Mouse (Mus musculus) intestine, embryonic 16.5 days (tissue): Measurements from ENCODE around the gene Ezh1. TPM values are rescaled to one million over a fixed set of nuclear protein-coding genes. Genes with fewer than 3 reads are reported as not detected.

Experiments
- ATAC-seq: fragments of 200-750 bp; cut with Nextera tagmentation; 2 replicates; pipeline ENCODE4 v1.8.0; 2017; ENCODE audit warnings: moderate TSS enrichment, moderate library complexity
- H3K27ac ChIP-seq: fragments of 300-500 bp; sonication (generic); 2 replicates; pipeline ENCODE4 v1.5.1; 2014; ENCODE audit warnings: mild to moderate bottlenecking, low read length
- H3K27me3 ChIP-seq: fragments of 300-500 bp; sonication (generic); replicated peaks from 2 replicates; pipeline ENCODE4 v1.6.1; 2014; ENCODE audit warnings: low read length, control low read depth, mixed read lengths; ENCODE audit not compliant: control insufficient read depth, insufficient read depth
- H3K36me3 ChIP-seq: fragments of 300-500 bp; sonication (generic); 2 replicates; pipeline ENCODE4 v1.6.1; 2014; ENCODE audit warnings: low read length, control low read depth; ENCODE audit not compliant: control insufficient read depth, insufficient read depth
- H3K4me1 ChIP-seq: fragments of 300-500 bp; sonication (generic); 2 replicates; pipeline ENCODE4 v1.6.1; 2014; ENCODE audit warnings: low read length, control low read depth, mixed read lengths; ENCODE audit not compliant: control insufficient read depth, insufficient read depth
- H3K4me2 ChIP-seq: fragments of 300-500 bp; sonication (generic); 2 replicates; pipeline ENCODE4 v1.6.1; 2014; ENCODE audit warnings: low read depth, low read length, control low read depth
- H3K4me3 ChIP-seq: fragments of 300-500 bp; sonication (generic); 2 replicates; pipeline ENCODE4 v1.5.1; 2014; ENCODE audit warnings: mild to moderate bottlenecking, low read length
- H3K9ac ChIP-seq: fragments of 300-500 bp; sonication (generic); 2 replicates; pipeline ENCODE4 v1.6.1; 2014; ENCODE audit warnings: low read depth, low read length
- H3K9me3 ChIP-seq: fragments of 300-500 bp; sonication (generic); 2 replicates; pipeline ENCODE4 v1.6.1; 2016; ENCODE audit warnings: low read length, control low read depth; ENCODE audit not compliant: control insufficient read depth
- WGBS: fragments of 180-500 bp; shearing (Covaris S2); extraction: QIAGEN DNeasy Blood & Tissue Kit; methylation state at CpG from one replicate; pipeline ENCODE4 v1.1.7; 2014; 5-methylcytosine and 5-hydroxymethylcytosine counted together
- polyA plus RNA-seq: library from polyadenylated mRNA; unstranded; fragments of >200 nt; fragmentation: Nextera tagmentation; extraction: Ambion mirVana; gene quantifications from 2 replicates; pipeline ENCODE4 v1.2.1, GENCODE M21; 2015

The Ezh1 gene
- polyA plus RNA-seq, 1 experiment from 2014 or later, result 16.2 TPM

DNA sequence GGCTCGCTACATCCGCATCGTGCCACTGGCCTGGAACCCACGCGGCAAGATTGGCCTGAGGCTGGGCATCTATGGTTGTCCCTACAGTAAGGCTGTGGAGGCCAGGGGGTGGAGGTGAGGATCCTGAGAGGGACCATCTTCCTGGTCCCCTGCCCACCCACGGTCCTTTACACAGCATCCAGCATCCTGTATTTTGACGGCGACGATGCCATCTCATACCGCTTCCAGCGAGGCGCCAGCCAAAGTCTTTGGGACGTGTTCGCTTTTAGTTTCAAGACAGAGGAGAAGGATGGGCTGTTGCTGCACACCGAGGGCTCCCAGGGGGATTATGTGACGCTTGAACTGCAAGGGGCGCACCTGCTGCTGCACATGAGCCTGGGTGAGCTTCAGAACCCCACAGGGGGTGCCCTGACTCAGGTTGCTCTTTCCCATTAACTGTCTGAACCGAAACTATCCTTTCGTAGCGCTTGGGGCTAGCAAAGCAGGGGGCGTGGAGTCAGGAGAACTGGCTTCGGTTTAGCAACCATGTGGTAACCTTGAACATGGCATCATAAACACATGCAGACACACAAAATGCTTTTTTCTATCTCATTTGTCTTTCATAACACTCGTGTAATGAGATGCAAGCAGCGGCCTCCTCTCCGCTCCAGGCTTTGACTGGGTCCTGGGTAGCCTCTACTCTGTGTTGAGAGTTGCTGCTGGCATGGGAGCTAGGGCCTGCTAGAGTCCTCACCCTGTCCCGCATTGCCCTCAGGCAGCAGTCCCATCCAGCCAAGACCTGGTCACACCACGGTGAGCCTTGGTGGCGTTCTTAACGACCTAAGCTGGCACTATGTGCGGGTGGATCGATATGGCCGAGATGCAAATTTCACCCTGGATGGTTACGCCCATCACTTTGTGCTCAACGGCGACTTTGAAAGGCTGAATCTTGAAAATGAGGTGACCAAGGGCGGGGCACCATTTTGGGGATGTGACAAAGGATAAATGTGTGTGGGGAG lies 47.9 kb downstream of the Ezh1 start:
- no peak for ATAC-seq
- Histone ChIP-seq H3K27me3 (peaks cover 4% of the 10 kb centered on the region; the same call in 1 of the 2 replicates), H3K9ac (no peak overlapping the region), H3K36me3 (no peaks in the 10 kb centered on the region), H3K4me3 (no peak overlapping the region), H3K27ac (no peak overlapping the region), H3K4me1 (peaks cover 31% of the 10 kb centered on the region), H3K9me3 (no peaks in the 10 kb centered on the region), H3K4me2 (no peak overlapping the region; the same call in 1 of the 2 replicates)
- WGBS, result 62% methylated on average over 36 of the region's 36 CpGs

DNA sequence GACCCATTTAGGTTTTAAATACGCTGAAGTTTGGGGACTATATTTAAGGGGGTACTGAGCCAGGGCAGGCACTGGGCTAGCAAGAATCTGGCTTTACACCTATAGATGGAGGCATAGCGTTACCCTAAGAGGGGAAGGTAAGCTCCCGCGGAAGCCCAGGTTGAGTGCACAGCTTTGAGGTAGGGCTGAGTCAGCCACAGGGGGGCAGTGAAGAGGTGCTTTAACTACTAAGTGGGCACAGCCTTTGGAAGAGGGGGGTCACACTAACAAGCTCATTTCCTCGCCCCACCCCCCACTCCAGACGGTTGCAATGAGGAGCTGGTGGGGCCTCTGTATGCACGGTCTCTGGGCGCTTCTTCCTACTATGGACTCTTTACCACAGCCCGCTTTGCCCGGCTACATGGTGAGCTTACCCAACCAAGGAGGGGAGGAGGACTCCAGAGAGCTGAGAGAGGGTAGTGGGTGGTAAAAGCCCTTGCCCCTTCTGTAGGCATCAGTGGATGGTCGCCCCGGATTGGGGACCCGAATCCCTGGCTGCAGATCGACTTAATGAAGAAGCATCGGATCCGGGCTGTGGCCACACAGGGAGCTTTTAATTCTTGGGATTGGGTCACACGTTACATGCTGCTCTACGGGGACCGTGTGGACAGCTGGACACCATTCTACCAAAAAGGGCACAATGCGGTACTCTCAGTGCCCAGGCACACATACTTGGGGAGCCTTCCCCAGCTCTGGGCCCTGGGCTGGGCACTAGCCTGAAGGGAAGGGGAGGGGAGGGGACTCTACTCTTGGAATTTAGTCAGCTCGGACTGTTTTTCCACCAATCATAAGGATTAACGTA lies 49.1 kb downstream of the Ezh1 start:
- WGBS, result 30% methylated on average over 22 of the region's 22 CpGs
- ATAC-seq, result no peak
- Histone ChIP-seq H3K4me3 (no peak overlapping the region; the same call in 1 of the 2 replicates), H3K27me3 (peaks cover 4% of the 10 kb centered on the region; the same call in 1 of the 2 replicates), H3K4me2 (peak overlapping the region; percentile 78; the same call in 1 of the 2 replicates), H3K36me3 (no peaks in the 10 kb centered on the region), H3K9me3 (no peaks in the 10 kb centered on the region), H3K9ac (no peak overlapping the region), H3K4me1 (peaks cover 42% of the 10 kb centered on the region), H3K27ac (no peak overlapping the region)

DNA sequence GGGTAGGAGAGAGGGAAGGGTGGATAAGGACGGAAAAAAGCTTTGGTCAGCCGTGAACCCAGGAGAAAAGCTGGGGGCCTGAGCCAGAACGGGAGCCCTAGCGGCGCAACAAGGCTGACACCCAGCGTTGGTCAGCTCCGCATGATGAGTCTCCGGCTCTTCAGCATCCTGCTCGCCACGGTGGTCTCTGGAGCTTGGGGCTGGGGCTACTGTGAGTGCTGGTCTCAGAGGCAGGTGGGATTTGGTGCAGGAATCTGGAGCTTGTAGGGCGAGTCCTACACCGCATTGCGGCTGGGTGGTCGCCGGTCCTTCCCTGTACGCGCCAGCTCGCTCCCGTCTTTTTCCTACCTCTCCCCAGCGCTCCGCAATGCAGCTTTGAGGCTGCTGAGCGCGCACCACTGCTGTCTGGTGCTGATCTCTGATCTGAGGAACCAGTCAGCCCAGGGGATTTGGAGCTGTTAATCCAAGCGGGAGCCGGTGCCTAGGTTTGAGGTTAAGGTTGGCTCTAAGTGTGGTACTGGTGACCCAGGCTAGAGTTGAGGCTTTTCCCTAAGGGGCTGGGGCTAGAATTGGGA lies 50.1 kb downstream of the Ezh1 start:
- Histone ChIP-seq H3K27me3 (peaks cover 4% of the 10 kb centered on the region; the same call in 1 of the 2 replicates), H3K36me3 (no peaks in the 10 kb centered on the region), H3K4me2 (peak overlapping the region; percentile 78), H3K9ac (peak overlapping the region; percentile 55), H3K9me3 (no peaks in the 10 kb centered on the region), H3K27ac (no peak overlapping the region), H3K4me1 (peaks cover 42% of the 10 kb centered on the region), H3K4me3 (peak overlapping the region; percentile 44)
- no peak for ATAC-seq
- WGBS, result 1% methylated on average over 25 of the region's 25 CpGs

DNA sequence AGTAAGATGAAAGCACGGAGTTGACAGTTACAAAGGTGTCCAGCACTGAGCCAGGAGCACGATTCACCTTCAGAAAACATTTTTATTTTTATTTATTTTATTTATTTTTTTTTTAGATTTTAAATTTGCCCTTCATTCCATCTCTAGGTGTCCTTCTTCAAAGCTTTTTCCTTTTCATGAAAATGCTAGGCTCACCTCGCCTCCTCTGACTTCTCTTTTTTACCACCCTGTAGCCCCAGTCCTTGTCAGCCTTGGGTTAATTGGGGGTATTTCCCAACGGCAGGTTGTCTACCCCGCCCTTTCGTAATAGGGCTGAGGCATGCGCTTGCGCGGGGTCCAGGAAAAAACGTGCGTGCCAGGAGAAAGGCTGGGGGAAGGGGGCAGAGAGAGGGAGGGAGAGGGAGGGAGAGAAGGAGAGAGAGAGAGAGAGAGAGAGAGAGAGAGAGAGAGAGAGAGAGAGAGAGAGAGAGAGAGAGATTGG lies 50.6 kb downstream of the Ezh1 start:
- peaks cover 4% of the 10 kb centered on the region; the same call in 1 of the 2 replicates for H3K27me3 ChIP-seq
- no peaks in the 10 kb centered on the region for H3K36me3 ChIP-seq
- H3K4me1 ChIP-seq, result peaks cover 42% of the 10 kb centered on the region
- H3K9ac ChIP-seq, result no peak overlapping the region; the same call in 1 of the 2 replicates
- 10% methylated on average over 11 of the region's 11 CpGs for WGBS
- peak overlapping the region; percentile 44 for H3K4me3 ChIP-seq
- no peaks in the 10 kb centered on the region for H3K9me3 ChIP-seq
- H3K27ac ChIP-seq, result no peak overlapping the region
- ATAC-seq, result no peak
- peak overlapping the region; percentile 78 for H3K4me2 ChIP-seq

DNA sequence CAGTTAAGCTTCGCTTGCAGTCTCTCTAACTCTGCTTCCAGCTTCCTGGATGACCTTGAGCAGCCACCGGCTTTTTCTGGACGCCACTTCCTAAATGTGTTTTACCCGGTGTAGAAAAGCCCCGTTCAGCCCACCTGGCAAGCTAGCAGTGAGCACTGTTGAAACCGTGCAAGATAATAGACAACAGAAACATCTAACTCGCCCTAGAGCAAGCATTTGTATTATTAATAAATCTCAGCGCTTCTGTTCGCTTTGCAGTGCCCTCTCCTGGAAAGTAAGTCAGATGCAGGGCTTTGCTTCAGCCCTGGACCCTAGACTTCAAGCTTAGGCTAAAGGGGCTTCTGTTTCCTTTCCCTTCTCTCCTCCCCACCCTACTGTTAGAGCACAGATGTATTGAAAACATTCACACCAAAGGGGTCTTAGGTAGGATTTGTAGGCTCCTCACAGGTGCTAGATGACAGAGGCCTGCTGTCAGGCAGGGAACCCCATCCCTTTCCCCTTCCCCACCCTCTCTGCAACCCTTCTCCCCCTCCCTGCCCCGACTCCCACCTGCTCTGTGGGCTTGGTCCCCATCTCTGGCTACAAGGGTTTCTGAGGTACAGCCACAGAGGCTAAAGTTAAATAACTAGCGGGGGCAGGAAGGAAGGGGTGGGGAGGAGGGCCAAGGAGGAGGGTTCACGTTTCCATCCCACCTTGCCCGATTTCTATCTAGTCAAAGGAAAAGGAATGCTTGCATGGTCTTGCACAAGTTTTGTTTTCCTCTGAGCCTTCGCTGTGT lies 51.2 kb downstream of the Ezh1 start, which contains the start of gene Ccr10:
Gene Ccr10 (minus strand): TSS at position 593 of the 778 bp plus-strand sequence.
- ATAC-seq, result no peak
- Histone ChIP-seq H3K4me1 (peaks cover 42% of the 10 kb centered on the region), H3K27ac (no peak within 1 kb of the TSS), H3K9ac (peak within 1 kb of the TSS; percentile 63), H3K9me3 (no peaks in the 10 kb centered on the region), H3K36me3 (no peaks in the 10 kb centered on the region), H3K4me3 (peak within 1 kb of the TSS; percentile 44), H3K4me2 (peak within 1 kb of the TSS; percentile 87), H3K27me3 (peaks cover 4% of the 10 kb centered on the region; the same call in 1 of the 2 replicates)
- WGBS, result 29% methylated on average over 14 of the region's 14 CpGs

DNA sequence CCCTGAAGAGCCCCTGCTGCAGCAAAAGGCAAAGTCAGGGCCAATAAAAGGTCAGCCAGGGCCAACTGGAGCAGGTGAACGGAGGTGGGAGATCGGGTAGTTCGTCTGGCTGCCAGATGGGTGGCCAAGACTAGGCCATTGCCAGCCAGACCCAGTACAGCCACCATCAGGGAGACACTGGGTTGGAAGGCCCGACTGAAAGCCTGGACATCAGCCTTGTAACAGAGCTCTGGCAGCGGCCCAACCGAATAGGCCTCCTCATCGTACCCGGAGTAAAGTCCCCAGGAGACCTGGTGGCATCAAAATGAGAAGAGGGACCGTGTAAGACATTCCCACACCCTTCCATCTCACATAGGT lies 51.9 kb downstream of the Ezh1 start:
- Histone ChIP-seq H3K27me3 (peaks cover 4% of the 10 kb centered on the region; the same call in 1 of the 2 replicates), H3K9me3 (no peaks in the 10 kb centered on the region), H3K4me2 (peak overlapping the region; percentile 87), H3K9ac (peak overlapping the region; percentile 63), H3K4me3 (peak overlapping the region; percentile 39), H3K4me1 (peaks cover 46% of the 10 kb centered on the region), H3K36me3 (no peaks in the 10 kb centered on the region), H3K27ac (no peak overlapping the region)
- no peak for ATAC-seq
- WGBS, result 34% methylated on average over 9 of the region's 9 CpGs

DNA sequence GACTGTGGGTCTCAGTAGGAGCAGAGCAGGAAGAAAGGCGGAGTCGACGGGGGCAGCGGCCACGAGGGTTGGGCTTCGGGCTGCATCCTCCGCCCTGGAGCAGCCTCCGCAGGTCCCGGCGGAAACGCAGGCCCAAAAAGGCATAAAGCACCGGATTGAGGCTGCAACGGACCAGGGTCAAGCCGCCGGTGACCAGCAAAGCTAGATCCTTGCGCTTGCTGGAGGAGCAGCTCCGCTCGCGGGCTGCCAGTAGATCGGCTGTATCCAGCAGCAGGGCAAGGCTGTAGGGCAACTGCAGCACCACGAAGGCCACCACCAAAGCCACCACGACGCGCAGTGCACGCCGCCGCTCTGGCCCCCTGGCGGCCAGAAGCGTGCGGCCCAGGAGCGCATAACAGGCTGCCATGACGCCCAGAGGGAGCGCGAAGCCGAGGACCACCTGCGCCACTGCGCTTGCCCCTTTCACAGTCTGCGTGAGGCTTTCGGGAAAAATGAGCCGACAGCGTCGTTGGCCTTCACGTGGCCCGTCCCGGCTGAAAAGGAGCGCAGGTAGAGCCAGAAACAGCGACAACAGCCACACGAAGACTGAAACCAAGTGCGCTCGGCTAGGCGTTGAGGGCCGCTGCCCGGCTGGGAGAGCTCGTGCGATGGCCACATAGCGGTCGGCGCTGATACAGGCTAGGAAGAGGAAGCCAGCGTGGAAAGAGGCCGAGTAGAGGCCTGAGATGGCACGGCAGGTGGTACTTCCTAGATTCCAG lies 52.5 kb downstream of the Ezh1 start:
- H3K4me1 ChIP-seq, result peaks cover 52% of the 10 kb centered on the region
- peaks cover 4% of the 10 kb centered on the region; the same call in 1 of the 2 replicates for H3K27me3 ChIP-seq
- H3K4me3 ChIP-seq, result peak overlapping the region; percentile 39
- H3K27ac ChIP-seq, result peak overlapping the region; percentile 65
- H3K9me3 ChIP-seq, result no peaks in the 10 kb centered on the region
- peak; percentile 53 for ATAC-seq
- no peaks in the 10 kb centered on the region for H3K36me3 ChIP-seq
- WGBS, result 3% methylated on average over 61 of the region's 61 CpGs
- peak overlapping the region; percentile 87 for H3K4me2 ChIP-seq
- H3K9ac ChIP-seq, result peak overlapping the region; percentile 63

DNA sequence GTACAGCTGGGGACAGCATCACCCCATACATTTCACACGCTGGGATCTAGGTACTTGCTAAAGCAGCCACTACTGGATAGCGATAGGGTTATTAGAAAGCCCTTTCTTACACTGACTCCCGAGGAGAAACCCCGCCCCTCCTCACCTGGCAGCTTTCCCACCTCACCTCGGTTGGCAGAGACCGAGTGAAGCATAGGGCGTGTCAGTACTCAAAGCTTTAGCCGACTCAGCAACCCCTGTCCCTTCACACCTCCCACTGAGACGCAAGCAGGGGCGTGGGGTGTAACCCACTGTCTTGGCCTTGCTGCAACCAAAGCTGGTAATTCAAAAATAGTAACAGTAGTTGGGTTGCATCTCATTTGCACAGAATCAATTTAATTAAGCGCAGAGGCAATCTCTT lies 53.2 kb downstream of the Ezh1 start:
- Histone ChIP-seq H3K4me2 (peak overlapping the region; percentile 87), H3K4me3 (peak overlapping the region; percentile 39), H3K9ac (peak overlapping the region; percentile 63; the same call in 1 of the 2 replicates), H3K4me1 (peaks cover 59% of the 10 kb centered on the region), H3K9me3 (no peaks in the 10 kb centered on the region), H3K36me3 (no peaks in the 10 kb centered on the region), H3K27ac (peak overlapping the region; percentile 65; the same call in 1 of the 2 replicates), H3K27me3 (peaks cover under 1% of the 10 kb centered on the region; the same call in 1 of the 2 replicates)
- 11% methylated on average over 11 of the region's 11 CpGs for WGBS
- no peak for ATAC-seq
